In genomic region chr2:143545758-143546246, GRCm38 (mm10) we compare ENCODE assay signal across 8 mouse cellular contexts. TPM values are rescaled to one million over a fixed set of nuclear protein-coding genes. Genes with fewer than 3 reads are reported as not detected.
A peak's percentile ranks its signal among the peaks of the same experiment; 100 is the strongest.
DNase-seq lines count a peak whose midpoint lies in the region; ATAC-seq and TF ChIP-seq lines count a peak whose summit lies in the region.

Gene Pcsk2, plus strand, starts transcription at chr2:143546156.

- 0 out of 2 replicates have a peak within 1 kb of the TSS, but pooled peaks have one; percentile 30 for H3K27ac ChIP-seq in ES-Bruce4 (ENCODE audit: insufficient read depth, low read length)
- no peak within 1 kb of the TSS for H3K27ac ChIP-seq in embryonic facial prominence, embryonic 14.5 days (replicated peaks; ENCODE audit: low read depth, low read length)
- H3K27ac ChIP-seq in heart, embryonic 13.5 days (replicated peaks), result no peak within 1 kb of the TSS
- H3K27ac ChIP-seq in small intestine, adult 2 months (ENCODE audit: insufficient read depth, low read depth, low read length), result no peak within 1 kb of the TSS

- 0% methylated on average over 8 of the region's 51 CpGs for WGBS in embryonic facial prominence, embryonic 14.5 days
- under 1% methylated on average over 31 of the region's 51 CpGs for WGBS in heart, embryonic 13.5 days
- 2% methylated on average over 50 of the region's 51 CpGs for WGBS in small intestine, adult 2 months

- peak within 1 kb of the TSS; percentile 60 for H3K4me3 ChIP-seq in ES-Bruce4 (ENCODE audit: low read depth, low read length)
- peak within 1 kb of the TSS; percentile 49 for H3K4me3 ChIP-seq in embryonic facial prominence, embryonic 14.5 days (ENCODE audit: low read depth, low read length)
- H3K4me3 ChIP-seq in heart, embryonic 13.5 days, result peak within 1 kb of the TSS; percentile 58
- peak within 1 kb of the TSS; percentile 43 for H3K4me3 ChIP-seq in small intestine, adult 2 months (ENCODE audit: low read depth, low read length)

- H3K36me3 ChIP-seq in ES-Bruce4 (ENCODE audit: control insufficient read depth, insufficient read depth, low read length, poor library complexity, severe bottlenecking), result no peaks in the 10 kb centered on the region
- no peaks in the 10 kb centered on the region for H3K36me3 ChIP-seq in embryonic facial prominence, embryonic 14.5 days (ENCODE audit: control insufficient read depth, insufficient read depth, low read length)
- H3K36me3 ChIP-seq in heart, embryonic 13.5 days, result no peaks in the 10 kb centered on the region
- no peaks in the 10 kb centered on the region for H3K36me3 ChIP-seq in small intestine, adult 2 months (ENCODE audit: control insufficient read depth, insufficient read depth, low read length)

- H3K9me3 ChIP-seq in ES-Bruce4 (replicated peaks; ENCODE audit: control insufficient read depth, insufficient read depth, low read length, poor library complexity, severe bottlenecking), result no peaks in the 10 kb centered on the region
- no peaks in the 10 kb centered on the region for H3K9me3 ChIP-seq in embryonic facial prominence, embryonic 14.5 days (ENCODE audit: control insufficient read depth, low read length)
- no peaks in the 10 kb centered on the region for H3K9me3 ChIP-seq in heart, embryonic 13.5 days

- peak within 1 kb of the TSS; percentile 59 for H3K9ac ChIP-seq in ES-Bruce4 (ENCODE audit: low read depth, poor library complexity, severe bottlenecking)
- H3K9ac ChIP-seq in embryonic facial prominence, embryonic 14.5 days (ENCODE audit: low read depth, low read length), result peak within 1 kb of the TSS; percentile 58
- no peak within 1 kb of the TSS; the same call in 1 of the 2 replicates for H3K9ac ChIP-seq in heart, embryonic 13.5 days

- TF ChIP-seq POLR2A in ES-Bruce4 (IDR thresholded peaks at IDR 0.05; ENCODE audit: insufficient read depth, low read length), result no peak
- no peak for TF ChIP-seq POLR2A in small intestine, adult 2 months (IDR thresholded peaks at IDR 0.05; ENCODE audit: low read depth, low read length)

- peak within 1 kb of the TSS; percentile 78 for H3K4me2 ChIP-seq in embryonic facial prominence, embryonic 14.5 days (ENCODE audit: low read depth, low read length)
- H3K4me2 ChIP-seq in heart, embryonic 13.5 days, result peak within 1 kb of the TSS; percentile 80

- peaks cover 6% of the 10 kb centered on the region for H3K27me3 ChIP-seq in ES-Bruce4 (ENCODE audit: control insufficient read depth, insufficient read depth, low read length, poor library complexity, severe bottlenecking)
- peaks cover 51% of the 10 kb centered on the region for H3K27me3 ChIP-seq in embryonic facial prominence, embryonic 14.5 days (replicated peaks; ENCODE audit: control insufficient read depth, insufficient read depth, low read length)
- peaks cover 68% of the 10 kb centered on the region for H3K27me3 ChIP-seq in heart, embryonic 13.5 days (replicated peaks)
- H3K27me3 ChIP-seq in small intestine, adult 2 months (ENCODE audit: control insufficient read depth, insufficient read depth, low read length), result peaks cover 14% of the 10 kb centered on the region

- no peak for TF ChIP-seq CTCF in ES-Bruce4 (IDR thresholded peaks at IDR 0.05; ENCODE audit: low read depth, low read length)
- TF ChIP-seq CTCF in small intestine, adult 2 months (IDR thresholded peaks at IDR 0.05; ENCODE audit: extremely low read depth, insufficient read length, insufficient replicate concordance, low read depth, low read length), result no peak

- no peaks in the 10 kb centered on the region for H3K4me1 ChIP-seq in ES-Bruce4 (ENCODE audit: control insufficient read depth, insufficient read depth, low read length)
- H3K4me1 ChIP-seq in embryonic facial prominence, embryonic 14.5 days (ENCODE audit: control insufficient read depth, insufficient read depth, low read length), result peaks cover 4% of the 10 kb centered on the region; the same call in 1 of the 2 replicates
- H3K4me1 ChIP-seq in heart, embryonic 13.5 days, result peaks cover 8% of the 10 kb centered on the region
- no peaks in the 10 kb centered on the region for H3K4me1 ChIP-seq in small intestine, adult 2 months (ENCODE audit: control insufficient read depth, insufficient read depth, insufficient read length, low read length)

- no peak for TF ChIP-seq EP300 in ES-Bruce4 (IDR thresholded peaks at IDR 0.05; ENCODE audit: insufficient read depth, low read depth, low read length)

- peak; percentile 72 for DNase-seq in adrenal gland, postnatal 14 days
- DNase-seq in embryonic facial prominence, embryonic 14.5 days (ENCODE audit: low spot score), result peak; percentile 82
- peak; percentile 84 to 85 for DNase-seq in layer of hippocampus, postnatal 36 days
- peak; percentile 69 for DNase-seq in mesoderm, embryonic 11.5 days (ENCODE audit: low read depth, low spot score)
- DNase-seq in urinary bladder, postnatal 4 days (ENCODE audit: low spot score in 2 of 2), result no peak

- ATAC-seq in embryonic facial prominence, embryonic 14.5 days (ENCODE audit: low read depth), result peak; percentile 95
- no peak; the same call in 1 of the 2 replicates for ATAC-seq in heart, embryonic 13.5 days (ENCODE audit: extremely low read depth, insufficient number of reproducible peaks, low FRiP score, low TSS enrichment)

RNA-seq across cellular contexts. Expression of gene Pcsk2, which starts in this region (rescaled TPM):
- polyA plus RNA-seq in ES-Bruce4 (2011; ENCODE audit: insufficient read depth, insufficient read length, low read depth, missing spikeins), result 0.94 and 1.1 TPM in 2 replicates
- 5.8 and 6.2 TPM in 2 replicates for total RNA-seq in adrenal gland, postnatal 14 days (2021)
- polyA plus RNA-seq in embryonic facial prominence, embryonic 14.5 days (2014; fragmentation: Nextera tagmentation; extraction: Ambion mirVana), result 2.7 and 3.3 TPM in 2 replicates
- 0.03 and 0.05 TPM in 2 replicates for polyA plus RNA-seq in heart, embryonic 13.5 days (2015; fragmentation: Nextera tagmentation; extraction: Ambion mirVana)
- total RNA-seq in layer of hippocampus, postnatal 36 days (2021), result 100 to 1,000 TPM; 149 to 155 TPM
- polyA plus RNA-seq in small intestine, adult 2 months (2012; rRNA removed), result 0.29 and 0.51 TPM in 2 replicates

Comparison
In these comparisons a context has a peak if more than half of its experiments do, and no peak if none do; other contexts are left out.
1. RNA of gene Pcsk2 (total RNA-seq): 149 to 155 TPM in layer of hippocampus, postnatal 36 days; 5.8 to 6.2 TPM in adrenal gland, postnatal 14 days; every median in the first group is over 10 times any median in the second.
2. DNase-seq: peak in adrenal gland, postnatal 14 days (single experiment), embryonic facial prominence, embryonic 14.5 days (single experiment), layer of hippocampus, postnatal 36 days (2 of 2) and mesoderm, embryonic 11.5 days (single experiment); none in urinary bladder, postnatal 4 days (0 of 2).
3. Peak in every context shown above with its lines, with median percentiles within 50 percentile points of each other: H3K4me3 ChIP-seq.